Comparison of ENCODE assay signal across 16 mouse cellular contexts in genomic region chr10:39518232-39518631, GRCm38 (mm10).
DNase-seq lines count a peak whose midpoint lies in the region; ATAC-seq lines count a peak whose summit lies in the region.
"Had no signal": no experiment of that assay in that cellular context is flagged by ENCODE, and none has a peak within 500 bp of the region (broad histone marks: within the 10 kb centered on the region; RNA-seq: fewer than 3 reads in every experiment).

No protein-coding gene starts in this region.

- no peak overlapping the region; the same call in 1 of the 2 replicates for H3K4me3 ChIP-seq in heart, embryonic 10.5 days
- H3K4me3 ChIP-seq in midbrain, embryonic 13.5 days (replicated peaks), result no peak overlapping the region
- no peak overlapping the region for H3K4me3 ChIP-seq in midbrain, embryonic 14.5 days (replicated peaks; ENCODE audit: low read depth, low read length)
- H3K4me3 ChIP-seq in neural tube, embryonic 15.5 days (replicated peaks), result no peak overlapping the region
- H3K4me3 ChIP-seq: hindbrain, embryonic 15.5 days; left cerebral cortex, adult 2 months; limb, embryonic 15.5 days had no signal

- H3K27ac ChIP-seq in heart, embryonic 10.5 days, result 0 out of 2 replicates have a peak overlapping the region, but pooled peaks have one; percentile 25
- peak overlapping the region; percentile 36 for H3K27ac ChIP-seq in midbrain, embryonic 13.5 days
- no peak overlapping the region for H3K27ac ChIP-seq in midbrain, embryonic 14.5 days (replicated peaks; ENCODE audit: low read depth, low read length)
- peak overlapping the region; percentile 28; the same call in 1 of the 2 replicates for H3K27ac ChIP-seq in neural tube, embryonic 15.5 days (replicated peaks)
- H3K27ac ChIP-seq: left cerebral cortex, adult 2 months; macrophage had no signal

- intact Hi-C loops in heart, postnatal 10 days (cut with DNase I), result loop anchor here (5.0 kb wide), 1 partner anchor 66 kb away; no protein-coding TSS in a partner anchor

- H3K4me2 ChIP-seq in midbrain, embryonic 13.5 days (replicated peaks), result no peak overlapping the region
- no peak overlapping the region for H3K4me2 ChIP-seq in midbrain, embryonic 14.5 days (ENCODE audit: low read length)
- H3K4me2 ChIP-seq in neural tube, embryonic 15.5 days, result no peak overlapping the region
- H3K4me2 ChIP-seq: hindbrain, embryonic 15.5 days; limb, embryonic 15.5 days had no signal

- DNase-seq in cerebellum, adult 18-20 months, result peak; percentile 46 to 48
- no peak for DNase-seq in cerebellum, adult 8-10 months
- DNase-seq in heart, embryonic 10.5 days (ENCODE audit: low spot score), result no peak
- no peak for DNase-seq in heart, postnatal 10 days
- DNase-seq in midbrain, embryonic 14.5 days, result no peak
- DNase-seq in adrenal gland, postnatal 10 days, result no peak
- DNase-seq: kidney, adult 9 months; lung, adult 2 months; spleen, adult 18-20 months had no signal

- WGBS in heart, embryonic 10.5 days, result 59% methylated on average over 8 of the region's 8 CpGs
- WGBS in midbrain, embryonic 13.5 days, result 53% methylated on average over 8 of the region's 8 CpGs
- 56% methylated on average over 8 of the region's 8 CpGs for WGBS in midbrain, embryonic 14.5 days
- 24% methylated on average over 8 of the region's 8 CpGs for WGBS in neural tube, embryonic 15.5 days

- peaks cover 46% of the 10 kb centered on the region for H3K4me1 ChIP-seq in heart, embryonic 10.5 days
- H3K4me1 ChIP-seq in midbrain, embryonic 13.5 days (replicated peaks), result peaks cover 66% of the 10 kb centered on the region
- peaks cover 15% of the 10 kb centered on the region; the same call in 1 of the 2 replicates for H3K4me1 ChIP-seq in midbrain, embryonic 14.5 days (ENCODE audit: control insufficient read depth, insufficient read depth, low read length)
- H3K4me1 ChIP-seq in neural tube, embryonic 15.5 days, result peaks cover 64% of the 10 kb centered on the region

- peaks cover 30% of the 10 kb centered on the region for H3K36me3 ChIP-seq in heart, embryonic 10.5 days
- peaks cover 29% of the 10 kb centered on the region for H3K36me3 ChIP-seq in midbrain, embryonic 13.5 days
- H3K36me3 ChIP-seq in midbrain, embryonic 14.5 days (ENCODE audit: control insufficient read depth, insufficient read depth, low read length), result peaks cover 27% of the 10 kb centered on the region
- peaks cover 12% of the 10 kb centered on the region for H3K36me3 ChIP-seq in neural tube, embryonic 15.5 days

- H3K27me3 ChIP-seq in heart, embryonic 10.5 days (ENCODE audit: insufficient read depth, poor library complexity, severe bottlenecking), result no peaks in the 10 kb centered on the region
- no peaks in the 10 kb centered on the region for H3K27me3 ChIP-seq in midbrain, embryonic 13.5 days
- H3K27me3 ChIP-seq in midbrain, embryonic 14.5 days (ENCODE audit: control insufficient read depth, insufficient read depth, low read length), result no peaks in the 10 kb centered on the region
- H3K27me3 ChIP-seq in neural tube, embryonic 15.5 days (replicated peaks), result no peaks in the 10 kb centered on the region
- H3K27me3 ChIP-seq: hindbrain, embryonic 15.5 days; limb, embryonic 15.5 days; Patski had no signal

- ATAC-seq in midbrain, embryonic 13.5 days, result 0 out of 2 replicates have a peak, but pooled peaks have one; percentile 1
- ATAC-seq in midbrain, embryonic 14.5 days (ENCODE audit: low FRiP score, low TSS enrichment), result no peak
- no peak for ATAC-seq in neural tube, embryonic 15.5 days (ENCODE audit: low FRiP score)
- ATAC-seq: Patski had no signal

- H3K9ac ChIP-seq in midbrain, embryonic 13.5 days (replicated peaks), result 0 out of 2 replicates have a peak overlapping the region, but pooled peaks have one; percentile 19
- H3K9ac ChIP-seq in midbrain, embryonic 14.5 days (replicated peaks; ENCODE audit: low read length), result no peak overlapping the region
- no peak overlapping the region for H3K9ac ChIP-seq in neural tube, embryonic 15.5 days (replicated peaks)
- H3K9ac ChIP-seq: hindbrain, embryonic 15.5 days; limb, embryonic 15.5 days had no signal

- no peaks in the 10 kb centered on the region for H3K9me3 ChIP-seq in heart, embryonic 10.5 days
- H3K9me3 ChIP-seq in midbrain, embryonic 13.5 days, result no peaks in the 10 kb centered on the region
- H3K9me3 ChIP-seq in midbrain, embryonic 14.5 days (ENCODE audit: control insufficient read depth, low read length), result no peaks in the 10 kb centered on the region
- H3K9me3 ChIP-seq in neural tube, embryonic 15.5 days (replicated peaks), result no peaks in the 10 kb centered on the region
- H3K9me3 ChIP-seq: hindbrain, embryonic 15.5 days; limb, embryonic 15.5 days had no signal

Comparison
In these comparisons a context has a peak if more than half of its experiments do, and no peak if none do; other contexts are left out.
1. DNase-seq: peak in cerebellum, adult 18-20 months (2 of 2); none in cerebellum, adult 8-10 months (single experiment), heart, embryonic 10.5 days (single experiment), heart, postnatal 10 days (0 of 2), midbrain, embryonic 14.5 days (single experiment) and adrenal gland, postnatal 10 days (single experiment).